Mouse (Mus musculus) small intestine, adult 2 months (tissue): Measurements from ENCODE around the gene Fchsd2.

Experiments used
- CTCF ChIP-seq: fragments of 200-500 bp; IDR thresholded peaks from 2 replicates; pipeline ENCODE4 v1.5.1; 2012; ENCODE audit warnings: low read depth, mild to moderate bottlenecking, control low read depth, inconsistent platforms, low read length, moderate library complexity, mixed read lengths; ENCODE audit not compliant: insufficient replicate concordance, insufficient read length; ENCODE audit errors: extremely low read depth
- POLR2A ChIP-seq: fragments of 200-500 bp; IDR thresholded peaks from 2 replicates; pipeline ENCODE4 v1.6.1; 2012; ENCODE audit warnings: low read depth, mild to moderate bottlenecking, control low read depth, inconsistent platforms, low read length, moderate library complexity

- TF ChIP-seq POLR2A = no peak
- no peak for TF ChIP-seq CTCF
These were observed 18.4 kb upstream of the Fchsd2 start for GRCm38 (mm10) chr7:101074170-101074767.
